Mouse (Mus musculus): ENCODE measurements at regions not wholly inside any gene's neighbourhood (a gene's known extent, or its start where the extent isn't known, plus 50 kb on each side); places are given as distances from the start of the nearest gene placed in this dataset.
"Not testable (repeated sequence)": the region's sequence is repeated elsewhere in the genome, so short reads cannot be mapped to it uniquely, and the experiment has no call there.

DNA sequence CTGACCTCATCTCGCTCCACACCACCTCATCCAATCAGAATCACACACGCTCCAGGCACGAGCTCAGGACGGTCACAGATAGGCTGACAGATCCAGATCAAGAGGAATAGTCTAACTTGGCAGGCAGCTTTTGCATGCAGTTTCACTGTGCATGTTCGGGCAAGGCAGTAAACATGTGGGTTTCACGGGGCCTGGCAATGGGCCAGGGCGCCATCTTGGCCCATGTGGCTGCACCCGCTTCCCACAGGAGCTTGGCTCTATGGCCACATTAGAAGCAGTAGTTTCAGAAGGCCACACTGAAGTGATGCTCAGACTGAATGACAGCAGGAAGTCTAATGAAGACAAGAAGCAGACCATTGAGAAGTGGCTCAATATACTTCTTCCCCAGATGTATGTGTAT, 302.6 kb upstream of the Klhl29 start:
- H3K27me3 ChIP-seq; ATAC-seq (ENCODE audit: insufficient number of reproducible peaks, low FRiP score, low TSS enrichment, low read depth): not testable (repeated sequence)

DNA sequence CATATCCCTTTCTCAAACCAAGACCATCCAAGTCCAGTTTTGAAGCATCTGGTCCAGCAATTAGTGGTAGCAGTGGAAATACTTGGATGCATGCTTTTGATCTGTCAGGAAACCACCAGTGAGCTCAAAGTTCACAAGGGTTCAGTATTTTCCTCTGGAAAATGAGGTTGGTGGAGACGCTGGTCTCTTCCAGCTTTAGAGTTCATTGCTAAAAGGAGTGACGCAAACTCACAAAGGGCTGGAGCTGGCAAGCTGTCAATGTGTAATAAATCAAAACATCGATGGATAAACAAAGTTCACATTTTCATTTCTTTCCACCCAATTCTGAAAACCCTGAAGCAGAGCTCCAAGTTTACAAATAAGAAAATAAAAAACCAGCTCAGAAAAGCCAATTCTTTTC, 293.0 kb upstream of the Klhl29 start:
- no peak overlapping the region for H3K9ac ChIP-seq
- 46% methylated on average over 3 of the region's 3 CpGs for WGBS
- no peaks in the 10 kb centered on the region for H3K9me3 ChIP-seq (replicated peaks)
- H3K4me3 ChIP-seq (replicated peaks), result no peak overlapping the region
- H3K4me1 ChIP-seq, result no peaks in the 10 kb centered on the region
- no peaks in the 10 kb centered on the region for H3K27me3 ChIP-seq
- H3K4me2 ChIP-seq (replicated peaks), result no peak overlapping the region
- H3K36me3 ChIP-seq, result no peaks in the 10 kb centered on the region
- no peak overlapping the region for H3K27ac ChIP-seq (replicated peaks)
- no peak for ATAC-seq (ENCODE audit: insufficient number of reproducible peaks, low FRiP score, low TSS enrichment, low read depth)

More for the DNA sequence above, 302.6 kb upstream of the Klhl29 start:
- not testable (repeated sequence) for H3K9me3 ChIP-seq (replicated peaks); H3K36me3 ChIP-seq; H3K4me3 ChIP-seq (replicated peaks); H3K4me1 ChIP-seq; H3K27ac ChIP-seq (replicated peaks); H3K4me2 ChIP-seq (replicated peaks); H3K9ac ChIP-seq
- 72% methylated on average over 8 of the region's 8 CpGs for WGBS

DNA sequence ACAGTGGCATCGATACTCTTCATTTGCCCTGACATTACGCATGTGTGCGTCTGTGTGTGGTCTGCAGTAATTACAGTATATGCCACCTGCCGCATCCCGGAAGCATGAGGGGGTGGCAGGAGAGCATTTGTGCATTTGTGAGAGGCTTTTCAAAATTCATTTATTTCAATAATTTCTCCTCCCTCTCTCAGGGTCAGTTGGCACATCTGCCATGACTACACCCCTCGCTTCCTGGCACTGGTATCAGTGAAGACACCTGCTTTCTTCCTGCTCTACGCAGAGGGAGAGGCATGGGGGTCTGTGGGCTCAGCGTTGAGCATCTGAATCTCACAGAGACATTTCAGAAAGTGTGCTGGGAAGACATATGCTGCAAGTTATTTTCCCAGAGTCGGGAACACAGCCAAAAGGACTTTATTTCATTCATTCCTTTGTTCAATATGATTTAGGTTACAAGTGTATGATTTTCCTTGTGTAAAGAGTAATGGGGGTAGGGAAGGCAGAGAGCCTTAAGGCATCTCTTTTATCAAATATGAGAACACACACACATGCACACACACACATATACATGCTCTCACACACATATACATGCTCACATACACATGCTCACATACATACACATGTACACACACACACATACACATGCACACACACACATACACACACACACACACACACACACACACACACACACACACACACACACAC, 262.2 kb upstream of the Klhl29 start:
- 57% methylated on average over 9 of the region's 9 CpGs for WGBS
- Histone ChIP-seq H3K36me3 (no peaks in the 10 kb centered on the region), H3K4me2 (replicated peaks) (no peak overlapping the region), H3K4me1 (peaks cover 7% of the 10 kb centered on the region; the same call in 1 of the 2 replicates), H3K9me3 (replicated peaks) (no peaks in the 10 kb centered on the region), H3K27me3 (no peaks in the 10 kb centered on the region), H3K27ac (replicated peaks) (no peak overlapping the region), H3K4me3 (replicated peaks) (no peak overlapping the region), H3K9ac (no peak overlapping the region)
- no peak for ATAC-seq (ENCODE audit: insufficient number of reproducible peaks, low FRiP score, low TSS enrichment, low read depth)

DNA sequence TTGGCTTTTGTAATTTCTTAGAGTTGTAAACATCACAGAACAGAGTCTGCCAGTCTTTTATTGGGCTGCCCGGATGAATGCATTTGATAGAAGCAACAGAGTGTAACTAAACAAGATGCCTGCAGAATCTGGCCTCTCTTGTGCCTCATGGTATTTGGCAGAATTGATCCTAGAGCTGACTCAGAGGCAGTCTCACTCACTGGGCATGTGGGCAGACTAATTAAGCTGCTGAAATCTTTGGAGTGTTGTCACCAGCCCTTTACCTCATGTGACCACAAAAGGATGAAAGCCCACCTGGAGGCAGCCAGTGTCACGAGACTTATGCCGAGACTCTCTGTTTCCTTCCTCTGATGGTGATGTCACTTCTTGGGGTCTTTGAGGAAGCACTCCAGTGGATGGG, 258.5 kb upstream of the Klhl29 start:
- 79% methylated on average over 3 of the region's 3 CpGs for WGBS

DNA sequence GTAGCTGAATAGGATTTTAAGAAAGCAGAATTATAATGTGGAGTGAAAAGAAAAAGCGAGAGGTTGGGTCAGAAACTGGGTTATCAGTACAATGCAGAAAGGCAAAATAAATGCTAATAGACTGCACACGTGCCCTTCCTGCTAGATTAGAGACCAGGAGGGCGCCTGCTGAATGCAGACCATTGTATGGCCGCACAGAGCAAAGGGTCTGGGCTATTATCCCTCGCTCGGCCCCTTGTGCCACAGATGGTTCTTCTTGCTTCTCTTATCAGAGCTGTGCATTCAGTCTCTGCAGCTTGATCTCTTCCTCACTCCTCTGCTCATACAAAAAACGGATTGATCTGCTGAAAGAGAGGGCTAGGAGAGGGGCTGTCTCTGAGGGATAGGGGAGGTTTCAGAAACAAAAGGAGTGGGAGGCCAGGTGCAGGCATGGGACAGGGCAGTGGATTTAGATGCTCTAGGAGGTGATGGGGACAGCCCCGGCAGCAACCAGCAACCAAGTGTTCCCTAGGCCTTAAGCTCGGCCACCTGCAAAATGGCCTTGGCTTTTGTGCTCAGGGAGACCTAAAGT, 225.7 kb upstream of the Klhl29 start:
- no peaks in the 10 kb centered on the region for H3K27me3 ChIP-seq
- H3K4me1 ChIP-seq, result no peaks in the 10 kb centered on the region
- WGBS, result 66% methylated on average over 9 of the region's 9 CpGs
- no peak for ATAC-seq (ENCODE audit: insufficient number of reproducible peaks, low FRiP score, low TSS enrichment, low read depth)
- no peak overlapping the region for H3K4me2 ChIP-seq (replicated peaks)
- H3K36me3 ChIP-seq, result no peaks in the 10 kb centered on the region
- no peak overlapping the region for H3K4me3 ChIP-seq (replicated peaks)
- H3K9ac ChIP-seq, result no peak overlapping the region
- no peaks in the 10 kb centered on the region for H3K9me3 ChIP-seq (replicated peaks)
- no peak overlapping the region for H3K27ac ChIP-seq (replicated peaks)

More for the DNA sequence above, 258.5 kb upstream of the Klhl29 start:
- Histone ChIP-seq H3K9me3 (replicated peaks) (no peaks in the 10 kb centered on the region), H3K36me3 (no peaks in the 10 kb centered on the region), H3K4me1 (peaks cover 7% of the 10 kb centered on the region; the same call in 1 of the 2 replicates), H3K9ac (no peak overlapping the region), H3K27me3 (no peaks in the 10 kb centered on the region), H3K4me3 (replicated peaks) (no peak overlapping the region), H3K27ac (replicated peaks) (no peak overlapping the region), H3K4me2 (replicated peaks) (no peak overlapping the region)
- no peak for ATAC-seq (ENCODE audit: insufficient number of reproducible peaks, low FRiP score, low TSS enrichment, low read depth)

DNA sequence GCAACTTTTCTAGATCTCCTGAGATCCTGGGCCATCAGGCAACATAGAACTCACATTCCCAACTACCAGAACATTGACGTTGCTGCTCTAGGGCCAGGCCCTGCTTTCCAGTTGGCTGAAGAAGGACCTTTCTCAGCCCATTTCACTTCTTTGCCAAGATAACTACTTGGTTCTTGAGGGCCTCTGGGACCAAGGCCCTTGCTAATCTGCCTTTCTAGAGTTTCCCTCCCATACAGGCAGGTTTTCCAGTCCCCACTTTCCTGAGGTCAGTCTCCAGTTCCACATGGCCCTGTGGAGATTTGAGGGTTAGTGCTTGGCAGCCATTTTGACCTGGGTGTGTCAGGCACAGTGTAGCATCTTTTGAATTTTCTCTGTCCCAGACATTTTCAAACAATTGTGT, 223.9 kb upstream of the Klhl29 start:
- Histone ChIP-seq H3K9me3 (replicated peaks) (no peaks in the 10 kb centered on the region), H3K27ac (replicated peaks) (no peak overlapping the region), H3K36me3 (no peaks in the 10 kb centered on the region), H3K27me3 (no peaks in the 10 kb centered on the region), H3K4me3 (replicated peaks) (no peak overlapping the region), H3K4me2 (replicated peaks) (no peak overlapping the region), H3K4me1 (no peaks in the 10 kb centered on the region), H3K9ac (no peak overlapping the region)
- no peak for ATAC-seq (ENCODE audit: insufficient number of reproducible peaks, low FRiP score, low TSS enrichment, low read depth)
- WGBS, result 73% methylated on average over 1 of the region's 1 CpGs

DNA sequence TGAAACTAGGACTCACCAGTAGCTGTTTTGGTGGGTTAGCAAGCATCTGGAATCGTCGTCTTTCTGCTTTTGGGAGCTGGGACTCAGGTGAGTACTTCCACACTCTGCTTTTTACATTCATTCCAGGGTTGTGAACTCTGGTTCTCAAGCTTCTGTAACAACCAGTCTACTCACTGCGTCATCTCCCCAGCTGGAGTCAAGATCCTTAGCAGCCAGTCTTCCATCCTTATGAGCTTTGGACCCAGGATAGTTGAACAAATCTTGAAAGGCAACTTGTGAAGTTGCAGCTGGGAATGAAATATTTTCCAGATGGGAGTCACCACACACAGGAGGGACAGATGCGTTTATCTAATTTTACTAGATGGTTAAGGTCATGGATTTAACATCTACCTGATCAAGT, 223.5 kb upstream of the Klhl29 start:
- H3K9ac ChIP-seq, result no peak overlapping the region
- 79% methylated on average over 4 of the region's 4 CpGs for WGBS
- no peaks in the 10 kb centered on the region for H3K4me1 ChIP-seq
- no peaks in the 10 kb centered on the region for H3K36me3 ChIP-seq
- no peak overlapping the region for H3K4me2 ChIP-seq (replicated peaks)
- no peak overlapping the region for H3K27ac ChIP-seq (replicated peaks)
- H3K27me3 ChIP-seq, result no peaks in the 10 kb centered on the region
- no peak overlapping the region for H3K4me3 ChIP-seq (replicated peaks)
- ATAC-seq (ENCODE audit: insufficient number of reproducible peaks, low FRiP score, low TSS enrichment, low read depth), result no peak
- no peaks in the 10 kb centered on the region for H3K9me3 ChIP-seq (replicated peaks)

DNA sequence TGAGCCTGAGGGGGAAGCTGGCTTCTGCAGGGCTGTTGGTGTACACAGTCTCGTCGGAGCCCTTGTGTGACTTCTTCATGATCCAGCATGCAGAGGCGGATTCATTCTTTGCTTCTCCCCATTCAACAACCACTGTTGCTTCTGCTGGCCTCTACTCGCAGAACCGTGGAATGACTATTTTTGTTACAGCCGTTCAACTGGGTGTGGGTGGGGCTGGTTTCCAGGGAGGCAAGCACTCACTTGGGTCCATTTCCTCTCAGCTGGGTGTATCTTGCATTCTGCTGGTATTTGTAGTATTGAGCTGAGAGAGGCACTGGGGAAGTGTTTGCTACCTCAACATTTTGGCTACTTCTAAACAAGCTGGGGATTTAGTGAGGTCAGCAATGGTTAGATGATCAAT, 197.3 kb upstream of the Klhl29 start:
- Histone ChIP-seq H3K4me3 (replicated peaks) (no peak overlapping the region), H3K9ac (no peak overlapping the region), H3K4me1 (no peaks in the 10 kb centered on the region), H3K9me3 (replicated peaks) (no peaks in the 10 kb centered on the region), H3K4me2 (replicated peaks) (no peak overlapping the region), H3K27me3 (no peaks in the 10 kb centered on the region), H3K27ac (replicated peaks) (no peak overlapping the region), H3K36me3 (no peaks in the 10 kb centered on the region)
- WGBS, result 41% methylated on average over 6 of the region's 6 CpGs
- ATAC-seq (ENCODE audit: insufficient number of reproducible peaks, low FRiP score, low TSS enrichment, low read depth), result no peak

DNA sequence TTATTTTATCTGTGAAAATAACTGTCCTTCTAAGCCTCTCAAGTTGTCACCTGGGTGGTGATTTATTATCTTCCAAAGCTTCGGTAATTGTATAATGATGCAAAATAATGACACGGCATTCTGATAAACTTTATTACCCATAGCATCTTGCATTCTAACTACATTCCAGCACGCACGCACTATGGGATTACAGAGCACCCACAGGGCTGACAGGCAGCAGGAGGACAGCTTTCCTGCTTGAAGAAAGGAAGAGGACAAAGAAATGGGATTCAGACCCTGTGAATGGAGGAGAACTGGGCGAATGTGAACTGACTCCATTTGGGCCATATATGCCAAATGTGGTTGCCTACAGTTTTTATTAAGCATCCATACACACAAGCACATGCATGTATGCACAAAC, 193.5 kb upstream of the Klhl29 start:
- no peaks in the 10 kb centered on the region for H3K4me1 ChIP-seq
- no peak overlapping the region for H3K4me3 ChIP-seq (replicated peaks)
- no peaks in the 10 kb centered on the region for H3K36me3 ChIP-seq
- no peaks in the 10 kb centered on the region for H3K9me3 ChIP-seq (replicated peaks)
- H3K9ac ChIP-seq, result no peak overlapping the region
- no peak overlapping the region for H3K27ac ChIP-seq (replicated peaks)
- H3K4me2 ChIP-seq (replicated peaks), result no peak overlapping the region
- H3K27me3 ChIP-seq, result no peaks in the 10 kb centered on the region
- WGBS, result 84% methylated on average over 5 of the region's 5 CpGs
- no peak for ATAC-seq (ENCODE audit: insufficient number of reproducible peaks, low FRiP score, low TSS enrichment, low read depth)

DNA sequence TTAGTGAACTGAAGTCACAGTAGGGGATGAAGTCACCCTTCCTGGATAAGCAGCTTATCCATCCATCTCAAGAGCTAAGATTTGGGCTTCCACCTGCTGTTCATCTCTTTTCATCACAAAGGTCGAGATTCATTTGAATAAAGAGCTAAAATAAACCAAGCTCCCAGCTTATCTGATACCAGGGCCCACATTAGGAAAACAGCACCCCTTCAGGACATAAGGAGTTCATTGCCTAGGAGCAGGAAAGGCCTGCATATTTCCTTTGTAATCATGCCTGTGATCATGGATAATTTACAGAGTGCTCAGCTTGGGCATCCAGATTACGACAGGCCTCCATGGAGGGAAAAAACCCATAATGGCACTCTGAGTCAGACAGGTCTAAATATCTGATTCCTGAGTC, 190.7 kb upstream of the Klhl29 start:
- Histone ChIP-seq H3K36me3 (no peaks in the 10 kb centered on the region), H3K27me3 (no peaks in the 10 kb centered on the region), H3K9ac (no peak overlapping the region), H3K4me3 (replicated peaks) (no peak overlapping the region), H3K27ac (replicated peaks) (no peak overlapping the region), H3K4me2 (replicated peaks) (no peak overlapping the region), H3K4me1 (no peaks in the 10 kb centered on the region), H3K9me3 (replicated peaks) (no peaks in the 10 kb centered on the region)
- no peak for ATAC-seq (ENCODE audit: insufficient number of reproducible peaks, low FRiP score, low TSS enrichment, low read depth)
- WGBS, result 32% methylated on average over 2 of the region's 2 CpGs

DNA sequence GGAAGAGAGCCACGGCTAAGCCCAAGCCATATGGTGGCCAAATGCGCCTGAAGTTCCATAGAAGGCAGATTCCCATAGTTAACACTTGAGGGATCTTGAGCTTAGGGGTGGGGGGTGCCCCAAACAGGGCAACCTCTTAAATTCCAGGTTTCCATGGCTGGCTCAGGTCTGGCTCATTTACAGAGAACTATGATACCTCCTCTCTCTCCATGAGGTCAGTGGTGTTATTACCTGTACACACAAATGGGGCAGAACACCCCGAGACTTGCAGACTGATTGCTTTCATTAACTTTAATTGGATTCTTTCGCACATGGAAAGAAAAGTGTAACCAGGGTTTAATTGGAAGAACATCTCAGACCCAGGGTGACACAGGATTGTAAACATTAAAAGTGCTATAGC, 177.1 kb upstream of the Klhl29 start:
- no peak for ATAC-seq (ENCODE audit: insufficient number of reproducible peaks, low FRiP score, low TSS enrichment, low read depth)
- no peaks in the 10 kb centered on the region for H3K27me3 ChIP-seq
- H3K4me1 ChIP-seq, result peaks cover 11% of the 10 kb centered on the region; the same call in 1 of the 2 replicates
- 0 out of 2 replicates have a peak overlapping the region, but pooled peaks have one; percentile 15 for H3K4me2 ChIP-seq (replicated peaks)
- H3K9me3 ChIP-seq (replicated peaks), result no peaks in the 10 kb centered on the region
- no peak overlapping the region for H3K9ac ChIP-seq
- no peak overlapping the region for H3K27ac ChIP-seq (replicated peaks)
- WGBS, result 42% methylated on average over 4 of the region's 4 CpGs
- H3K4me3 ChIP-seq (replicated peaks), result no peak overlapping the region
- H3K36me3 ChIP-seq, result no peaks in the 10 kb centered on the region

DNA sequence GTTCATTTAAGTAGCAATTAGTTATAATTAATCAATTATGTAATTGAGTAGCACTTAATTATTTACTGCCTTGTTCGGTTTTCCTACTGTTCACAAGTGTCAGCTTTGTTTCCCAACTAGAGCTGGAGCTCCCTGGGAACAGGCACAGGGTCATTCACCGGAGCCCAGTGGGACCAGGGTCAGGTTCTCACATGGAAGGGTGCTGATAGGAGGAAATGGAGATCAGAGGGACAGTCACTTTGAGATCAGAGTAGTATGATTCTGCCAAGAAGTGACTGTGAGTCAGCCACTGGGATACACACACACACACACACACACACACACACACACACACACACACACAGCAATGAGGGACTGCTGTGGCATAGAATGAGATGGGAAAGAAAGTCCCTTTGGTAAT, 176.4 kb upstream of the Klhl29 start:
- no peaks in the 10 kb centered on the region for H3K27me3 ChIP-seq
- no peak overlapping the region for H3K9ac ChIP-seq
- no peak for ATAC-seq (ENCODE audit: insufficient number of reproducible peaks, low FRiP score, low TSS enrichment, low read depth)
- peaks cover 11% of the 10 kb centered on the region; the same call in 1 of the 2 replicates for H3K4me1 ChIP-seq
- WGBS, result 55% methylated on average over 2 of the region's 2 CpGs
- no peak overlapping the region for H3K27ac ChIP-seq (replicated peaks)
- no peaks in the 10 kb centered on the region for H3K9me3 ChIP-seq (replicated peaks)
- H3K36me3 ChIP-seq, result no peaks in the 10 kb centered on the region
- H3K4me3 ChIP-seq (replicated peaks), result no peak overlapping the region
- no peak overlapping the region for H3K4me2 ChIP-seq (replicated peaks)

All from embryonic facial prominence, embryonic 15.5 days (tissue).